Mouse (Mus musculus) embryonic facial prominence, embryonic 15.5 days (tissue): ENCODE data around the gene Mex3d. TPM values are rescaled to one million over a fixed set of nuclear protein-coding genes. Genes with fewer than 3 reads are reported as not detected.

ENCODE experiments used
- ATAC-seq: fragments of 200-750 bp; cut with Nextera tagmentation; 2 replicates; pipeline ENCODE4 v1.8.0; 2017; ENCODE audit warnings: low read depth, moderate TSS enrichment; ENCODE audit not compliant: insufficient number of reproducible peaks, low FRiP score, low TSS enrichment
- H3K27ac ChIP-seq: fragments of 300-500 bp; sonication (generic); replicated peaks from 2 replicates; pipeline ENCODE4 v1.5.1; 2015; ENCODE audit warnings: mild to moderate bottlenecking, inconsistent platforms
- H3K27me3 ChIP-seq: fragments of 300-500 bp; sonication (generic); 2 replicates; pipeline ENCODE4 v1.6.1; 2015; ENCODE audit warnings: inconsistent platforms
- H3K36me3 ChIP-seq: fragments of 300-500 bp; sonication (generic); 2 replicates; pipeline ENCODE4 v1.6.1; 2015; ENCODE audit warnings: mild to moderate bottlenecking, inconsistent platforms
- H3K4me1 ChIP-seq: fragments of 300-500 bp; sonication (generic); 2 replicates; pipeline ENCODE4 v1.6.1; 2015; ENCODE audit warnings: inconsistent platforms
- H3K4me2 ChIP-seq: fragments of 300-500 bp; sonication (generic); replicated peaks from 2 replicates; pipeline ENCODE4 v1.6.1; 2015; ENCODE audit warnings: mild to moderate bottlenecking, inconsistent platforms
- H3K4me3 ChIP-seq: fragments of 300-500 bp; sonication (generic); replicated peaks from 2 replicates; pipeline ENCODE4 v1.5.1; 2015; ENCODE audit warnings: mild to moderate bottlenecking, inconsistent platforms
- H3K9ac ChIP-seq: fragments of 300-500 bp; sonication (generic); 2 replicates; pipeline ENCODE4 v1.6.1; 2015; ENCODE audit warnings: inconsistent platforms
- H3K9me3 ChIP-seq: fragments of 300-500 bp; sonication (generic); replicated peaks from 2 replicates; pipeline ENCODE4 v1.6.1; 2016; ENCODE audit warnings: inconsistent platforms
- WGBS: fragments of 180-500 bp; shearing (Covaris S2); methylation state at CpG from one replicate; pipeline ENCODE4 v1.1.7; 2015; 5-methylcytosine and 5-hydroxymethylcytosine counted together
- polyA plus RNA-seq: library from polyadenylated mRNA; unstranded; fragments of >200 nt; fragmentation: Nextera tagmentation; extraction: Ambion mirVana; gene quantifications from 2 replicates; pipeline ENCODE4 v1.2.1, GENCODE M21; 2015

The Mex3d gene
- polyA plus RNA-seq, 1 experiment from 2014 or later, result 7.2 TPM

DNA sequence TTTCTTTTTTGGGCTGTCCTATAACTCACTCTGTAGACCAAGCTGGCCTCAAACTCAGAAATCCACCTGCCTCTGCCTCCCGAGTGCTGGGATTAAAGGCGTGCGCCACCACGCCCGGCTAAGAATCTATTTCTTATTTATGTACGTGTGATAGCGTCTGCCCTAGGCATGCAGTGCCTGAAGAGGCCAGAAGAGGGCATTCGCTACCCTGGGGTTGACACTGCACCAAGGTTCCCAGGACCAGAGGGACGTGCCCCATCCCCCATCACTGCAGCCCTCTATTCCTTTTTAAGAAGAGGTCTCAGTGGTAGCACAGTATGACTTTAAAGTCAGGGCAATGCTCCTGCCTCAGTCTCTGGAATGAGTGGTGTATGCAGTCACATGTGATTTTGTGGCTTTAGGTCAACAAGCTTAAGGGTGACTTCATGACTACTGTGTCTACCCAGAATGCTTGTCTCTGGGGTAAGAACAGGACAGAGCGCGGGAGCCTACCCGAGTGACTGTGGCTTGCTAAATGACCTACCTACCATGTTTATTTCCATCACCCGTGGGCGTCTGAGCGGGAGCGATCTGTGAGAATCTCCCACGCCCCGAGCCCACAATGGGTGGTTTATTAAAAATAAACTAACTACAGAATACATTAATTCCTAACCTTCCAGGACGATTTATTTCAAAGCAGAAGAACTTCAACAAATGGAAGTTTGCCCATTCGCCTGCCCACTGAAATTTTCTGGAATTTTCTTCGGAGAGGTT, 17.3 kb downstream of the Mex3d start:
- no peak overlapping the region for H3K4me3 ChIP-seq
- H3K9me3 ChIP-seq, result no peaks in the 10 kb centered on the region
- H3K4me2 ChIP-seq, result no peak overlapping the region
- WGBS, result 81% methylated on average over 21 of the region's 21 CpGs
- no peak overlapping the region for H3K9ac ChIP-seq
- H3K27me3 ChIP-seq, result peaks cover 4% of the 10 kb centered on the region; the same call in 1 of the 2 replicates
- ATAC-seq, result no peak
- peaks cover 12% of the 10 kb centered on the region; the same call in 1 of the 2 replicates for H3K4me1 ChIP-seq
- no peak overlapping the region for H3K27ac ChIP-seq
- H3K36me3 ChIP-seq, result no peaks in the 10 kb centered on the region

DNA sequence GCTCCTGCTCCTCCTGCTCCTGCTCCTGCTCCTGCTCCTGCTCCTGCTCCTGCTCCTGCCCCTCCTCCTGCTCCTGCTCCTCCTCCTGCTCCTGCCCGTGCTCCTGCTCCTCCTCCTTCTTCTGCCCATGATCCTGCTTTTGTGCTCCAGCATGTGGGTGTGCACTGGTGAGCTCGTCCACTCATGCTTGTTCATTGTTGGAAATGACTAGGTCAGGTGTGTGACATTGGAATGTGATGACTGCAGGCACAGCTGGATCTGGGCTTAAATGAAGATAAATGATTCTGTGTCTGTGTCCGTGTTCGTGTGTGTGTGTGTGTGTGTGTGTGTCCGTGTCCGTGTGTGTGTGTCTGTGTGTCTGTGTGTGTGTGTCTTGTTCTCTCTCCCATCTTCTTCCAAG, 19.1 kb downstream of the Mex3d start:
- 82% methylated on average over 6 of the region's 6 CpGs for WGBS
- no peak overlapping the region for H3K27ac ChIP-seq
- peaks cover 12% of the 10 kb centered on the region; the same call in 1 of the 2 replicates for H3K4me1 ChIP-seq
- ATAC-seq, result no peak
- no peaks in the 10 kb centered on the region for H3K9me3 ChIP-seq
- H3K36me3 ChIP-seq, result no peaks in the 10 kb centered on the region
- H3K9ac ChIP-seq, result no peak overlapping the region
- H3K4me3 ChIP-seq, result no peak overlapping the region
- peaks cover 13% of the 10 kb centered on the region; the same call in 1 of the 2 replicates for H3K27me3 ChIP-seq
- H3K4me2 ChIP-seq, result no peak overlapping the region

DNA sequence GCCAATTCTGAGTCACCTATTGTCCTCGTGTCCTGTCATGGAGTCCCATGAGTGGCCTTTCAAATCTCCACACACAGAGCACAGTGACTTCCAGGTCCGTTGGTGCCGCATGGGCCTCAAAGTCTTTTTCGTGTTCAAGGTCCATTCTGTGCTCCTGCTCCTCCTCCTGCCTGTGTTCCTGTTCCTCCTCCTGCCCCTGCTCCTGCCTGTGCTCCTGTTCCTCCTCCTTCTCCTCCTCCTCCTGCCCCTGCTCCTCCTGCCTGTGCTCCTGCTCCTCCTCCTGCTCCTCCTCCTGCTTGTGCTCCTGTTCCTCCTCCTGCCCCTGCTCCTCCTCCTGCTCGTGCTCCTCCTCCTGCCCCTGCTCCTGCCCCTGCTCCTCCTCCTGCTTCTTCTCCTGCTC, 19.5 kb downstream of the Mex3d start:
- H3K9ac ChIP-seq, result no peak overlapping the region
- peaks cover 13% of the 10 kb centered on the region; the same call in 1 of the 2 replicates for H3K27me3 ChIP-seq
- no peak overlapping the region for H3K4me2 ChIP-seq
- WGBS, result 47% methylated on average over 5 of the region's 5 CpGs
- H3K27ac ChIP-seq, result no peak overlapping the region
- no peaks in the 10 kb centered on the region for H3K9me3 ChIP-seq
- ATAC-seq, result no peak
- no peaks in the 10 kb centered on the region for H3K36me3 ChIP-seq
- H3K4me1 ChIP-seq, result peaks cover 12% of the 10 kb centered on the region; the same call in 1 of the 2 replicates
- no peak overlapping the region for H3K4me3 ChIP-seq

GRCm38 (mm10) chr10:80365736-80366135, 21.7 kb downstream of the Mex3d start:
- no peak overlapping the region for H3K27ac ChIP-seq
- H3K4me2 ChIP-seq, result no peak overlapping the region
- no peak overlapping the region for H3K4me3 ChIP-seq
- no peaks in the 10 kb centered on the region for H3K36me3 ChIP-seq
- no peak for ATAC-seq
- H3K4me1 ChIP-seq, result no peaks in the 10 kb centered on the region
- 52% methylated on average over 6 of the region's 6 CpGs for whole genome bisulfite sequencing
- no peak overlapping the region for H3K9ac ChIP-seq
- no peaks in the 10 kb centered on the region for H3K9me3 ChIP-seq
- peaks cover 17% of the 10 kb centered on the region; the same call in 1 of the 2 replicates for H3K27me3 ChIP-seq

- Histone ChIP-seq H3K9ac (no peak overlapping the region), H3K36me3 (no peaks in the 10 kb centered on the region), H3K4me2 (no peak overlapping the region), H3K4me1 (no peaks in the 10 kb centered on the region), H3K27me3 (peaks cover 32% of the 10 kb centered on the region), H3K9me3 (no peaks in the 10 kb centered on the region), H3K4me3 (no peak overlapping the region), H3K27ac (no peak overlapping the region)
- 45% methylated on average over 6 of the region's 6 CpGs for WGBS
- no peak for ATAC-seq
Observed at GRCm38 (mm10) chr10:80363734-80364133, 23.7 kb downstream of the Mex3d start.

DNA sequence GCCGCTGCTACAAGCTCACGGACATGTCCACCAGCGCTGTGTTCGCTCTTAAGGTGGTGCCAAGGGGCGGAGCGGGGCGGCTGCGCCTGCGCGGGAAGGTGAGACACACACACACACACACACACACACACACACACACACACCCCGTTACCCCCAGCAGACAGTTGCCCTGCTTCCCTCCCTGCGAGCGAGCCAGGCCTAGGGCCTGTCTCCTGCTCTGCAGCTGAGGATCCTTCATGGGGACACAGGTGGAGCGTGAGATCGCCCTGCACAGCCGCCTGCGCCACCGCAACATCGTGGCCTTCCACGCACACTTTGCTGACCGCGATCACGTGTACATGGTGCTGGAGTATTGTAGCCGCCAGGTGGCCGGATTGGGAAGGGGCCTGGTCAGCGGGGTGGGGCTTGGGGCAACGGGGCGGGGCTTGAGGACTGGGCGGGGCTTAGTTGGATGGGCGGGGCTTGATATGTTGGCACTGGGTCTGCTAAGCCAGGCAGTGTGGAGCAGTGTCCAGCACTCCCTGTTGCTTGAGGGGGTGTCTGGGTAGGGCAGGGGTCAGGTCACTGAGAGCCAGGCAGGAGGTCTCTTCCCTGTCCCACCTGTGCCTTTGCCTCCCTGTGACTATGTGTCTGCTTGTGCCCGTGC, 29.3 kb downstream of the Mex3d start:
- WGBS, result 7% methylated on average over 31 of the region's 31 CpGs
- Histone ChIP-seq H3K27ac (no peak overlapping the region), H3K9me3 (no peaks in the 10 kb centered on the region), H3K27me3 (peaks cover 69% of the 10 kb centered on the region), H3K4me3 (peak overlapping the region; percentile 19), H3K4me2 (peak overlapping the region; percentile 51), H3K4me1 (peaks cover 31% of the 10 kb centered on the region), H3K36me3 (no peaks in the 10 kb centered on the region), H3K9ac (no peak overlapping the region)
- peak; percentile 27; the same call in 1 of the 2 replicates for ATAC-seq

DNA sequence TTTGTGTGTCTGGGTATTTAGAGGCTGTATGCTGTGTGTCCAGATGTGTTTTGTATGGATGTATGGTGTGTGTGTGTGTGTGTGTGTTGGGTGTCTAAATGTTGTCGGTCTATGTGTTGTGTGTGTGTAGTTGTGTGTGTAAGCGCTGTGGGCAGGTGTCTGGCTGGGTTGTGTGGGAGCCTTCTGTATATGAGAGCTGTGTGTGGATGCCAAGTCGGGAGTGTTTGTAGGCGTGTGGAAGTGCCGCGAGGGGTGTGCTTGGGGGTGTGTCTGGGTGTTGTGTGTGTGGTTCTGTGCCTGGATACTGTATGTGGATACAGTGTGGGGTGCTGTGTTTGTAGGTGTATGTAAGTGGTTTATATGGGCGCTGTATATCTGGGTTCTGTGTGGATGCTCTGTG, 30.1 kb downstream of the Mex3d start:
- Histone ChIP-seq H3K36me3 (no peaks in the 10 kb centered on the region), H3K27ac (no peak overlapping the region), H3K4me3 (0 out of 2 replicates have a peak overlapping the region, but pooled peaks have one; percentile 42), H3K4me1 (peaks cover 31% of the 10 kb centered on the region), H3K9ac (no peak overlapping the region), H3K4me2 (peak overlapping the region; percentile 51), H3K27me3 (peaks cover 77% of the 10 kb centered on the region), H3K9me3 (no peaks in the 10 kb centered on the region)
- no peak for ATAC-seq
- WGBS, result 33% methylated on average over 7 of the region's 7 CpGs

GRCm38 (mm10) chr10:80356737-80357136, 30.7 kb downstream of the Mex3d start:
- no peak for ATAC-seq
- H3K27ac ChIP-seq, result no peak overlapping the region
- H3K36me3 ChIP-seq, result no peaks in the 10 kb centered on the region
- no peaks in the 10 kb centered on the region for H3K9me3 ChIP-seq
- peak overlapping the region; percentile 42 for H3K4me3 ChIP-seq
- H3K4me1 ChIP-seq, result peaks cover 31% of the 10 kb centered on the region
- no peak overlapping the region for H3K9ac ChIP-seq
- peak overlapping the region; percentile 71 for H3K4me2 ChIP-seq
- H3K27me3 ChIP-seq, result peaks cover 83% of the 10 kb centered on the region
- WGBS, result 2% methylated on average over 32 of the region's 34 CpGs

DNA sequence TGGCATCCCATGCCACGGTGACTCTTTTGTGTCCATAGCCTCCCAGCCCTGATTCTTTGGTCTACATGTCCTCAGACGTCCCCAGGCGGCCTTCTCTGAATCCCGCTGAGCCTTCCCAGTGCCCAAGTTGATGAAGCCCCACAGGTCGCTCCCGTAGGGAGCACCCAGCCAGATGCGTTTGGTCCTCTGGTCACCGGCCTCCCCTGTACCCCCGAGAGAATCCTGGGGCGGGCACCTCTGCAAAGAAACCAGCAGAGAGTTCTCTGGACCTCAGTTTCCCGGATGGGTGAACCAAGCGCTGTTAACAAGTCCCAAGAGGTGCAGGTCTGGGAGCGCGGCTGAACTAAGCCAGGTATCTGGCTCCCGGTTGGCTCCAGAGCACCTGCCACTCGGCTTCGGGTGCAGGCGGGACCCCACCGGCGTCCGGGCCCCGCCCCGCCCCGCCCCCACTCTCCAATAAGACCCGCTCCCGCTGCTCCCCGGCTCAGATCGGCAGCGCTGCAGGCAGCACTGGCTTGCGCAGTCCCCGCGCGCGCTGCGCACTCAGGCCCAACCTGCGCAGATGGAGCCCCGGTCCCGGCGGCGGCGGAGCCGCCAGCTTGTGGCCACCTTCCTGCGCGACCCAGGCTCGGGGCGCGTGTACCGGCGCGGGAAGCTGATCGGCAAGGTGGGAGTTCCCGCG, 31.3 kb downstream of the Mex3d start, which contains the start of gene Plk5:
Plk5 (plus strand) TSS at position 459 of the 682 bp plus-strand sequence.
- 1% methylated on average over 53 of the region's 53 CpGs for WGBS
- no peaks in the 10 kb centered on the region for H3K36me3 ChIP-seq
- no peak within 1 kb of the TSS for H3K27ac ChIP-seq
- no peak within 1 kb of the TSS for H3K9ac ChIP-seq
- peak within 1 kb of the TSS; percentile 71 for H3K4me2 ChIP-seq
- no peak for ATAC-seq
- H3K9me3 ChIP-seq, result no peaks in the 10 kb centered on the region
- H3K4me3 ChIP-seq, result peak within 1 kb of the TSS; percentile 42
- peaks cover 87% of the 10 kb centered on the region for H3K27me3 ChIP-seq
- peaks cover 31% of the 10 kb centered on the region for H3K4me1 ChIP-seq

DNA sequence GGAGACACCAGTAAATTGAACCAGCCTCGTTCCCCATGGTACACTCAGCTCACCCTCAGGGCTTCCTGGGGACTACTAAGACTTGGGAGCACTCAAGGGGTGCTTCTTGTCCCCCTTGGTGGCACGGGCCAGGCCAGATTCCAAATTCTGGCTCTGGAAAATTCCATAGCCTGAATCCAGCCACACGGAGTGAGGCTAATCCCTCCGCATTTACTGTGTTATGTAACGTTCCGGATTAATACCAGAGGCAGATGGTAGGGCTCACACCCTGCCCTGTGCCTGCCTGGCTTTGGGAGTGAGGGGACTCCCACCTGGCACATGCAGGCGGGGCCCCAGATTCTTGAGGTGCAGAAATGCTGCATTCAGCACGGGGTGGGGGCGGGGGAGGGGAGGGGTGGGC, 32.0 kb downstream of the Mex3d start:
- Histone ChIP-seq H3K27me3 (peaks cover 89% of the 10 kb centered on the region), H3K4me2 (no peak overlapping the region), H3K9me3 (no peaks in the 10 kb centered on the region), H3K4me1 (peaks cover 33% of the 10 kb centered on the region), H3K27ac (no peak overlapping the region), H3K9ac (no peak overlapping the region), H3K4me3 (no peak overlapping the region), H3K36me3 (no peaks in the 10 kb centered on the region)
- no peak for ATAC-seq
- 8% methylated on average over 9 of the region's 9 CpGs for WGBS

DNA sequence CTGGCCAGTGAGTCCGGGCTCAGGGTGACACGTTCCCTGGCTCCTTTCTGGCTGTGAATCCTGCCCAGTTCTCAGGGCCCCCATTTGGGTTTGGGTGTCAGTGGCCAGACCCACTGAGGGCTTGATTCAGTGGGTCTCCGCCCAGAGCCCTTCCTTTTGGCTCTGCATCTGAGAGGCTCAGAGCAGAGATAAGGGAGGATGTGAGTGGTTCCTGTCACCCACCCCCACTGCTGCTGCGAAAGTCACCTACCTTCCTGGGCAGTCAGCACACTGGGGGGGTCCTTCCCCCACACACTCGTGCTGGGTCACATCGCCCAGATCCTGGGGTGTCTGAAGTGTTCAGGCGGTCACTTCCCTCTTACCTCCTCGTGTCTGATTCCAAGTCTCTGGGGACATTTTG, 34.7 kb downstream of the Mex3d start:
- ATAC-seq, result no peak
- H3K9me3 ChIP-seq, result no peaks in the 10 kb centered on the region
- H3K9ac ChIP-seq, result no peak overlapping the region
- no peak overlapping the region for H3K4me2 ChIP-seq
- H3K4me1 ChIP-seq, result peaks cover 45% of the 10 kb centered on the region
- 59% methylated on average over 8 of the region's 8 CpGs for WGBS
- peaks cover 90% of the 10 kb centered on the region for H3K27me3 ChIP-seq
- no peaks in the 10 kb centered on the region for H3K36me3 ChIP-seq
- no peak overlapping the region for H3K27ac ChIP-seq
- H3K4me3 ChIP-seq, result no peak overlapping the region
